In genomic region chr10:87690831-87691230, GRCm38 (mm10) we compare ENCODE assay signal across 10 mouse cellular contexts.
DNase-seq lines count a peak whose midpoint lies in the region; ATAC-seq and TF ChIP-seq lines count a peak whose summit lies in the region.
"Had no signal": no experiment of that assay in that cellular context is flagged by ENCODE, and none has a peak within 500 bp of the region (broad histone marks: within the 10 kb centered on the region; RNA-seq: fewer than 3 reads in every experiment).

No protein-coding gene starts in this region.

- H3K9me3 ChIP-seq in kidney, postnatal 0 days (replicated peaks; ENCODE audit: low read length) = no peaks in the 10 kb centered on the region
- no peaks in the 10 kb centered on the region for H3K9me3 ChIP-seq in midbrain, postnatal 0 days (ENCODE audit: low read length)
- H3K9me3 ChIP-seq in midbrain, embryonic 16.5 days (replicated peaks; ENCODE audit: control insufficient read depth, low read length, poor library complexity, severe bottlenecking) = no peaks in the 10 kb centered on the region
- H3K9me3 ChIP-seq in stomach, postnatal 0 days (ENCODE audit: control insufficient read depth, low read length) = no peaks in the 10 kb centered on the region
- H3K9me3 ChIP-seq: forebrain, embryonic 10.5 days; midbrain, embryonic 15.5 days had no signal

- H3K27me3 ChIP-seq in kidney, postnatal 0 days (ENCODE audit: insufficient read depth, low read length) = no peaks in the 10 kb centered on the region
- no peaks in the 10 kb centered on the region for H3K27me3 ChIP-seq in midbrain, postnatal 0 days (ENCODE audit: insufficient read depth, low read length)
- H3K27me3 ChIP-seq in midbrain, embryonic 16.5 days (ENCODE audit: control insufficient read depth, insufficient read depth, low read depth, low read length) = no peaks in the 10 kb centered on the region
- no peaks in the 10 kb centered on the region for H3K27me3 ChIP-seq in stomach, postnatal 0 days (ENCODE audit: control insufficient read depth, insufficient read depth, low read length)
- H3K27me3 ChIP-seq: midbrain, embryonic 15.5 days had no signal

- H3K27ac ChIP-seq in kidney, postnatal 0 days = no peak overlapping the region
- H3K27ac ChIP-seq in midbrain, postnatal 0 days (ENCODE audit: low read depth, low read length) = no peak overlapping the region
- H3K27ac ChIP-seq in midbrain, embryonic 16.5 days (ENCODE audit: low read length) = no peak overlapping the region
- H3K27ac ChIP-seq in stomach, postnatal 0 days (replicated peaks) = no peak overlapping the region
- H3K27ac ChIP-seq: forebrain, embryonic 10.5 days; midbrain, embryonic 15.5 days had no signal

- ATAC-seq in kidney, postnatal 0 days (replicated peaks; ENCODE audit: low FRiP score, low read depth) = no peak
- ATAC-seq in midbrain, postnatal 0 days (ENCODE audit: low FRiP score) = no peak
- no peak for ATAC-seq in midbrain, embryonic 16.5 days
- ATAC-seq in stomach, postnatal 0 days (ENCODE audit: low FRiP score, low TSS enrichment) = no peak
- ATAC-seq: midbrain, embryonic 15.5 days had no signal

- no peak for TF ChIP-seq EP300 in stomach, postnatal 0 days (optimal IDR thresholded peaks at IDR 0.05)

- no peak overlapping the region for H3K9ac ChIP-seq in kidney, postnatal 0 days (ENCODE audit: low read depth, low read length)
- no peak overlapping the region for H3K9ac ChIP-seq in midbrain, postnatal 0 days (replicated peaks; ENCODE audit: low read length, poor library complexity, severe bottlenecking)
- H3K9ac ChIP-seq in midbrain, embryonic 16.5 days (ENCODE audit: low read depth, low read length) = no peak overlapping the region
- no peak overlapping the region for H3K9ac ChIP-seq in stomach, postnatal 0 days (ENCODE audit: low read length)
- H3K9ac ChIP-seq: midbrain, embryonic 15.5 days had no signal

- H3K4me3 ChIP-seq in kidney, postnatal 0 days (replicated peaks; ENCODE audit: low read depth, low read length) = no peak overlapping the region
- no peak overlapping the region for H3K4me3 ChIP-seq in midbrain, postnatal 0 days (ENCODE audit: low read depth, low read length)
- no peak overlapping the region for H3K4me3 ChIP-seq in midbrain, embryonic 16.5 days (ENCODE audit: low read depth, low read length)
- H3K4me3 ChIP-seq in stomach, postnatal 0 days (ENCODE audit: low read depth, low read length) = no peak overlapping the region
- H3K4me3 ChIP-seq: forebrain, embryonic 10.5 days; midbrain, embryonic 15.5 days had no signal

- H3K4me1 ChIP-seq in kidney, postnatal 0 days (replicated peaks; ENCODE audit: insufficient read depth, low read length) = no peaks in the 10 kb centered on the region
- no peaks in the 10 kb centered on the region for H3K4me1 ChIP-seq in midbrain, postnatal 0 days (ENCODE audit: insufficient read depth, low read length)
- H3K4me1 ChIP-seq in midbrain, embryonic 16.5 days (ENCODE audit: control insufficient read depth, insufficient read depth, low read length) = no peaks in the 10 kb centered on the region
- H3K4me1 ChIP-seq in stomach, postnatal 0 days (replicated peaks; ENCODE audit: control insufficient read depth, insufficient read depth) = no peaks in the 10 kb centered on the region
- H3K4me1 ChIP-seq: midbrain, embryonic 15.5 days had no signal

- peak; percentile 73 for TF ChIP-seq CTCF in kidney, postnatal 0 days (IDR thresholded peaks at IDR 0.05; ENCODE audit: low read depth)
- peak; percentile 63 for TF ChIP-seq CTCF in midbrain, postnatal 0 days (IDR thresholded peaks at IDR 0.05)
- TF ChIP-seq CTCF in stomach, postnatal 0 days (IDR thresholded peaks at IDR 0.05; ENCODE audit: low read depth) = peak; percentile 79

- DNase-seq in embryo, embryonic 11 days = peak; percentile 18
- no peak for DNase-seq in embryo, embryonic 9.5 days (ENCODE audit: extremely low spot score)
- peak; percentile 44 for DNase-seq in kidney, postnatal 0 days (ENCODE audit: low spot score)
- DNase-seq in kidney, adult 11 months = no peak
- DNase-seq in midbrain, postnatal 0 days (ENCODE audit: low spot score) = peak; percentile 8
- no peak for DNase-seq in stomach, postnatal 0 days (ENCODE audit: low spot score)
- DNase-seq in spleen, adult 18-20 months = no peak

- no peaks in the 10 kb centered on the region for H3K36me3 ChIP-seq in kidney, postnatal 0 days (ENCODE audit: insufficient read depth, low read length)
- H3K36me3 ChIP-seq in midbrain, postnatal 0 days (ENCODE audit: insufficient read depth, low read length) = no peaks in the 10 kb centered on the region
- no peaks in the 10 kb centered on the region for H3K36me3 ChIP-seq in midbrain, embryonic 16.5 days (ENCODE audit: control insufficient read depth, insufficient read depth, low read length)
- no peaks in the 10 kb centered on the region for H3K36me3 ChIP-seq in stomach, postnatal 0 days (ENCODE audit: control insufficient read depth, insufficient read depth, low read length)
- H3K36me3 ChIP-seq: forebrain, embryonic 10.5 days; midbrain, embryonic 15.5 days had no signal

- H3K4me2 ChIP-seq in kidney, postnatal 0 days (ENCODE audit: low read length) = no peak overlapping the region
- no peak overlapping the region for H3K4me2 ChIP-seq in midbrain, postnatal 0 days (ENCODE audit: low read depth, low read length, poor library complexity, severe bottlenecking)
- H3K4me2 ChIP-seq in midbrain, embryonic 16.5 days (ENCODE audit: low read length) = no peak overlapping the region
- H3K4me2 ChIP-seq in stomach, postnatal 0 days (replicated peaks; ENCODE audit: low read depth) = no peak overlapping the region
- H3K4me2 ChIP-seq: midbrain, embryonic 15.5 days had no signal

Comparison
In these comparisons a context has a peak if more than half of its experiments do, and no peak if none do; other contexts are left out.
1. DNase-seq: peak in embryo, embryonic 11 days (single experiment), kidney, postnatal 0 days (single experiment) and midbrain, postnatal 0 days (single experiment); none in embryo, embryonic 9.5 days (single experiment), kidney, adult 11 months (single experiment), stomach, postnatal 0 days (single experiment) and spleen, adult 18-20 months (0 of 2).
2. Peak in every context shown above with its lines, with median percentiles within 50 percentile points of each other: CTCF ChIP-seq.